Mouse (Mus musculus) hindbrain, embryonic 16.5 days (tissue): ENCODE results near the gene Olfr609. TPM values are rescaled to one million over a fixed set of nuclear protein-coding genes. Genes with fewer than 3 reads are reported as not detected.
A peak's percentile ranks its signal among the peaks of the same experiment; 100 is the strongest.
"Not testable (repeated sequence)": the region's sequence is repeated elsewhere in the genome, so short reads cannot be mapped to it uniquely, and the experiment has no call there.

ENCODE experiments used
- ATAC-seq: fragments of 200-750 bp; cut with Nextera tagmentation; 2 replicates; pipeline ENCODE4 v1.8.0; 2017; ENCODE audit warnings: moderate TSS enrichment, moderate library complexity
- H3K27ac ChIP-seq: fragments of 300-500 bp; sonication (generic); 2 replicates; pipeline ENCODE4 v1.5.1; 2014; ENCODE audit warnings: low read depth, mild to moderate bottlenecking, control low read depth, low read length, moderate library complexity
- H3K27me3 ChIP-seq: fragments of 300-500 bp; sonication (generic); replicated peaks from 2 replicates; pipeline ENCODE4 v1.6.1; 2014; ENCODE audit warnings: low read length; ENCODE audit not compliant: control insufficient read depth, insufficient read depth
- H3K36me3 ChIP-seq: fragments of 300-500 bp; sonication (generic); 2 replicates; pipeline ENCODE4 v1.6.1; 2014; ENCODE audit warnings: mild to moderate bottlenecking, low read length, moderate library complexity, mixed read lengths; ENCODE audit not compliant: control insufficient read depth, insufficient read depth
- H3K4me1 ChIP-seq: fragments of 300-500 bp; sonication (generic); 2 replicates; pipeline ENCODE4 v1.6.1; 2014; ENCODE audit warnings: low read depth, low read length; ENCODE audit not compliant: control insufficient read depth, insufficient read depth
- H3K4me2 ChIP-seq: fragments of 300-500 bp; sonication (generic); 2 replicates; pipeline ENCODE4 v1.6.1; 2014; ENCODE audit warnings: mild to moderate bottlenecking, low read length, control low read depth, moderate library complexity
- H3K4me3 ChIP-seq: fragments of 300-500 bp; sonication (generic); 2 replicates; pipeline ENCODE4 v1.5.1; 2014; ENCODE audit warnings: mild to moderate bottlenecking, low read length, control low read depth, moderate library complexity
- H3K9ac ChIP-seq: fragments of 300-500 bp; sonication (generic); 2 replicates; pipeline ENCODE4 v1.6.1; 2014; ENCODE audit warnings: low read depth, mild to moderate bottlenecking, control low read depth, low read length, moderate library complexity
- H3K9me3 ChIP-seq: fragments of 300-500 bp; sonication (generic); 2 replicates; pipeline ENCODE4 v1.6.1; 2014; ENCODE audit warnings: mild to moderate bottlenecking, low read length, moderate library complexity; ENCODE audit not compliant: control insufficient read depth
- WGBS: fragments of 180-500 bp; shearing (Covaris S2); extraction: QIAGEN DNeasy Blood & Tissue Kit; methylation state at CpG from one replicate; pipeline ENCODE4 v1.1.7; 2014; 5-methylcytosine and 5-hydroxymethylcytosine counted together
- polyA plus RNA-seq: library from polyadenylated mRNA; unstranded; fragments of >200 nt; fragmentation: Nextera tagmentation; extraction: Ambion mirVana; gene quantifications from 2 replicates; pipeline ENCODE4 v1.2.1, GENCODE M21; 2015

The Olfr609 gene
- polyA plus RNA-seq = not detected in 2 replicates

DNA sequence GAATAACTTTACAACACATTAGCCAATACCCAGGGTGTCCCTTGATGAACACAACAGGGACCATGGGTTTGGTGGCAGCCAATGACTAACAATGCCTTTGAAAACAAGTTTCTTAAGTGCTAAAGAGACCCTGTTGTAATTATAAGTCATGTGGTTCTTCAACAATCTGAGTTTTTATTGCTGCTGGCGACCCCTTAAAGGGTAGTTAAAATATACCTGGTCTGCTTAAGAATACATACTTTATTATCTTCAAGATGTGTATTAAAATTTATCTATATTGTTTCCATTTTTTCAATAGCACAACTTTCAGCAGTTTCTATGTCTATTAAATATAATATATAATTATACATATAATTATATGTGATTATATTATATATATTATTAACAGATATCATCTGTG, at the start of gene Olfr609:
Gene Olfr609 (minus strand): TSS at position 101 of the 400 bp plus-strand sequence.
- Histone ChIP-seq H3K36me3 (no peaks in the 10 kb centered on the region), H3K9ac (no peak within 1 kb of the TSS), H3K9me3 (no peaks in the 10 kb centered on the region), H3K4me1 (no peaks in the 10 kb centered on the region), H3K4me2 (no peak within 1 kb of the TSS), H3K27me3 (no peaks in the 10 kb centered on the region), H3K27ac (no peak within 1 kb of the TSS), H3K4me3 (no peak within 1 kb of the TSS)
- WGBS = 64% methylated on average over 1 of the region's 1 CpGs
- no peak for ATAC-seq

DNA sequence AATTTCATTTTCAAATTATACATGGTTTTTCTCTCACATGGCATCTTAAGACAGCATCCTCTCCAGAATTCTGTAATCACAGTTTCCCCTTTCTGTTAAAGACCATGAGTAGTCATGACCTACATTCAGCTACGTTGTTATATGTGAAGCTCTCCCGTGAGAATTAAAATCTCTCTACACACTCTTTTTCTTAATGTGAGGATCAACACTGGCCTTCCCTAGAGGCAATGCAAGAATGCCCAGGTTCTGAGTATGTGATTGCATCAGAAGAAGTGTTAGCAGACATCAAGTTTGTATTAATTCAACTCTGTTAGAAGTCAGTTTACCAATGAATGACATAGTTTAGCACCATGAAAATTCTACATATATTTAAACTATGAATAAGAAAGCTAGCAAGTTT, 44.8 kb upstream of the Olfr609 start, which contains the start of gene Olfr612:
Gene Olfr612 (minus strand): TSS at position 101 of the 400 bp plus-strand sequence.
- WGBS = 90% methylated on average over 2 of the region's 2 CpGs
- not testable (repeated sequence) for H3K4me2 ChIP-seq, ATAC-seq, H3K27ac ChIP-seq, H3K9ac ChIP-seq, H3K36me3 ChIP-seq, H3K4me3 ChIP-seq, H3K4me1 ChIP-seq, H3K9me3 ChIP-seq, H3K27me3 ChIP-seq

DNA sequence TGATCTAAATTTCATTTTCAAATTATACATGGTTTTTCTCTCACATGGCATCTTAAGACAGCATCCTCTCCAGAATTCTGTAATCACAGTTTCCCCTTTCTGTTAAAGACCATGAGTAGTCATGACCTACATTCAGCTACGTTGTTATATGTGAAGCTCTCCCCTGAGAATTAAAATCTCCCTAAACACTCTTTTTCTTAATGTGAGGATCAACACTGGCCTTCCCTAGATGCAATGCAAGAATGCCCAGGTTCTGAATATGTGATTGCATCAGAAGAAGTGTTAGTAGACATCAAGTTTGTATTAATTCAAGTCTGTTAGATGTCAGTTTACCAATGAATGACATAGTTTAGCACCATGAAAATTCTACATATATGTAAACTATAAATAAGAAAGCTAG, 22.9 kb upstream of the Olfr609 start, which contains the start of gene Olfr611:
Gene Olfr611 (minus strand): TSS at position 101 of the 400 bp plus-strand sequence.
- not testable (repeated sequence) for H3K36me3 ChIP-seq, H3K4me2 ChIP-seq, H3K9me3 ChIP-seq, H3K27me3 ChIP-seq, ATAC-seq, H3K9ac ChIP-seq, H3K4me3 ChIP-seq, H3K4me1 ChIP-seq, H3K27ac ChIP-seq
- 71% methylated on average over 1 of the region's 1 CpGs for WGBS

DNA sequence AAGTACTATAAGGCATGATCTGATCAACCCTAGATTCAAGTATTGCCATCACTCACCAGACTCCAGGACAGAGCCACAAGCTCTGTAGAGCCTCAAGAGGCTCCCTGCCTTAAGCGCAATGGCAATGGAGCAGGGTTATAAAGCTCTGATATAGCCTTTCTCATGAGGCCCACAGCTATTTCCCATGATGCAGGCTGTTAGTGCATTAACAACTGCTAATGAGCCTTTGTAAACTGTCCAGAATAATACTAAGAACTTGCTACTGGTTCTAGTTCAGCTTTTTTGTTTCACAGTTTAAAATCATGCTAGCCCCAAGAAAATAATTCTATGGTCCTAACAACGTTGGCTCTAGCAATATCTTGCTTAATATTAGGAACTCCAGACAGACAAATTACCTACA, 14.2 kb upstream of the Olfr609 start, which contains the start of gene Olfr610:
Gene Olfr610 (minus strand): TSS at position 101 of the 400 bp plus-strand sequence.
- 86% methylated on average over 2 of the region's 2 CpGs for WGBS
- no peaks in the 10 kb centered on the region for H3K4me1 ChIP-seq
- H3K9me3 ChIP-seq = no peaks in the 10 kb centered on the region
- no peak for ATAC-seq
- H3K27me3 ChIP-seq = no peaks in the 10 kb centered on the region
- H3K36me3 ChIP-seq = no peaks in the 10 kb centered on the region
- H3K4me3 ChIP-seq = no peak within 1 kb of the TSS
- H3K4me2 ChIP-seq = no peak within 1 kb of the TSS
- no peak within 1 kb of the TSS for H3K27ac ChIP-seq
- H3K9ac ChIP-seq = no peak within 1 kb of the TSS

DNA sequence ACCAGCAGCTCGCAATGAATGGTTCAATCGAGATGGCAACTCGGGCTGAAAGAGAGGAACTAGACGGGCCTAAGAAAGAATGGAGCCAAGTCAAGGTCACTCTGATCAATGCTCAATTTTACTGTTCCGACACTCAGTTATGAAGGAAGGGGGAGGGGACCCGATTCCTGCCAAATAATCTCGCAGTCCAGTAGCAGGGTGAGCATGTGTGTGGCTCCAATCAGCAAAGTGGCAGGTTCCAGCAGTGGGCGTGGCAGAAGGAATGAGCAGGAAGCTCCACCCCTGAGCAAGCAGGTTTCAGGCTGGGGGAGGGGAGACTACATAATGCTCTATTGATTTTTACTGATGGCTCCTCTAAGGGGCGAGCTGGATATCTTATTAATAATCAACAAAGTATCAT, 20.8 kb downstream of the Olfr609 start:
- not testable (repeated sequence) for H3K4me1 ChIP-seq, H3K4me3 ChIP-seq, H3K9me3 ChIP-seq, H3K27me3 ChIP-seq, H3K9ac ChIP-seq, H3K27ac ChIP-seq, H3K36me3 ChIP-seq, H3K4me2 ChIP-seq
- 84% methylated on average over 9 of the region's 9 CpGs for WGBS
- ATAC-seq = peak; percentile 63; the same call in 1 of the 2 replicates

DNA sequence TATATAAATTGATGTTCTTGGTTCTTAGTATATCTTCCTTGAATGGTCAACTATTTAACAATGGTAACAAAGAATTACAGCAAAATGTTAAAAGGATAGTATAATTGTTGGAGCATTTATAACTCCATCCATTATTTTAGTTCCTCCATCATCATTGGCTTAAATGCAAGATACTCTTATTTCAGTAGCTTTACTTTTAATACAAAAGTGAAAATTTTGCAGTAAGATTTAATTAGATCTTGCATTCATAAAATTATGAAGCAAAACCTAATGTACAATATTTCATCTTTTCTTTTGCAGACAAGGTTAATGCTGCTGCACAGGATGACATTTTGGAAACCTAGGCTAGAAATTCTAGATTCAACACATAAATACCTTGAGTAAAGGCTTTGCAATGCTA, 28.3 kb downstream of the Olfr609 start, which contains the start of gene Olfr608:
Gene Olfr608 (plus strand): TSS at position 301 of the 400 bp plus-strand sequence.
- Histone ChIP-seq H3K9me3 (no peaks in the 10 kb centered on the region), H3K4me2 (no peak within 1 kb of the TSS), H3K36me3 (no peaks in the 10 kb centered on the region), H3K4me1 (no peaks in the 10 kb centered on the region), H3K27ac (no peak within 1 kb of the TSS), H3K9ac (no peak within 1 kb of the TSS), H3K4me3 (no peak within 1 kb of the TSS), H3K27me3 (no peaks in the 10 kb centered on the region)
- no peak for ATAC-seq

DNA sequence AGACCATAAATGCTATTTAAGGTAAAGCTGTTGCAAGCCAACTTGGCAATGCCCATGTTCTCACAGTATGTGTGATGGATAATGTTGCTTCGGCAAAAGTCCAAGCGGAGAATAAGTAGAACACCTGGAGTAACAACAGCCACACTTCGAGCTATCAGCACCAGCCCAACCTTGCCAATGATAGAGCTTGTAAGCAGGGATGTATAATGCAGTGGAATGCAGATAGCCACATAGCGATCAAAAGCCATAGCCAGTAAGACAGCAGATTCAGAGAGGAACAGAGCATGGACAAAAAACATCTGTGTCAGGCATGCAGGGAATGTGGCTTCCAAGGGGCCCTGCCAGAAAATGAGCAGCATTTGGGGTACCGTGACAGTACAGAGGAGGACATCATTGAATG, 37.3 kb downstream of the Olfr609 start:
- no peaks in the 10 kb centered on the region for H3K27me3 ChIP-seq
- no peak overlapping the region for H3K4me2 ChIP-seq
- 92% methylated on average over 5 of the region's 5 CpGs for WGBS
- H3K4me3 ChIP-seq = no peak overlapping the region
- no peaks in the 10 kb centered on the region for H3K4me1 ChIP-seq
- no peaks in the 10 kb centered on the region for H3K36me3 ChIP-seq
- no peak for ATAC-seq
- no peaks in the 10 kb centered on the region for H3K9me3 ChIP-seq
- no peak overlapping the region for H3K9ac ChIP-seq
- H3K27ac ChIP-seq = no peak overlapping the region

DNA sequence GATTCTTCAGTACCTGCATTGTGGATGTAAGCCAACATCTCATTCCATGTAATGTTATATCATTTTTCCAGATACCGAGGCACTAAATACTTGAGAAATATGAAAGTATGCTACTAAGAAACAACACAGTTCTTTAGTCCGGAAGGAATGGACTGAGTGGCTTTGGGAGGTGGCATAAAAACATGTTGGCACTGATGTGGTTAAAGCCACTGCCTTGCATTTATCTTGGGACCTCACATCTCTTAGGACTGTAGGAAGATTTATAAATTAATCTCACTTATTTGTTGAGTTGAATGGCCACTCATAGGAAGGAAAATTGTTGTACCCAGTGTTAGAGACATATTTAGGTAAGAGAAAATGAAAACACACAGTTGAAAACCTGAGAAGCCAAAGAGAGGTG, 49.1 kb downstream of the Olfr609 start, which contains the start of gene Olfr606:
Gene Olfr606 (plus strand): TSS at position 301 of the 400 bp plus-strand sequence.
- ATAC-seq = no peak
- no peak within 1 kb of the TSS for H3K4me3 ChIP-seq
- H3K9ac ChIP-seq = no peak within 1 kb of the TSS
- no peak within 1 kb of the TSS for H3K27ac ChIP-seq
- H3K4me2 ChIP-seq = no peak within 1 kb of the TSS
- no peaks in the 10 kb centered on the region for H3K27me3 ChIP-seq
- H3K9me3 ChIP-seq = no peaks in the 10 kb centered on the region
- WGBS = 97% methylated on average over 2 of the region's 2 CpGs
- H3K36me3 ChIP-seq = no peaks in the 10 kb centered on the region
- H3K4me1 ChIP-seq = no peaks in the 10 kb centered on the region

DNA sequence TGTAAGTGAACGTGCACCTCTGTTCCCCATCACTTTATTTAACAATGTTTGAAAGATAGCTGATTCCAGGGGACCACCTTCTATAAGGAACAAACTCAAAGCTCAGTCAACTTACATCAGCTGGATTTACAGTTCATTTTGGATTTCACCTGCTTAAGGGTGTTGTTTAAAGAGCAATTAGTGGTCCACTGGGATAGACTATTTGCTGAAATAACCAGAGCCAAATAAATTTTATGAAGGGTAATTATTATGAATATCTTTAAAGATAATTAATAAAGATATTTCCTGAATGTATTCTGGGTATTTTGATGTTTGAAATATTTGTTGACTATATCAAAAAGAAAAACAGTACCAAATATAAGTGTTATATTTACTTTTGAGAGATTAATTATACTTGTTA, 52.5 kb downstream of the Olfr609 start, which contains the start of gene Olfr605:
Gene Olfr605 (minus strand): TSS at position 101 of the 400 bp plus-strand sequence.
- ATAC-seq = no peak
- H3K4me1 ChIP-seq = no peaks in the 10 kb centered on the region
- 83% methylated on average over 1 of the region's 1 CpGs for WGBS

More for the DNA sequence above, 52.5 kb downstream of the Olfr609 start, which contains the start of gene Olfr605:
- no peak within 1 kb of the TSS for H3K9ac ChIP-seq
- H3K27ac ChIP-seq = no peak within 1 kb of the TSS
- H3K36me3 ChIP-seq = no peaks in the 10 kb centered on the region
- no peak within 1 kb of the TSS for H3K4me2 ChIP-seq
- H3K27me3 ChIP-seq = no peaks in the 10 kb centered on the region
- H3K9me3 ChIP-seq = no peaks in the 10 kb centered on the region
- H3K4me3 ChIP-seq = no peak within 1 kb of the TSS
